ENCODE assay signal across 11 mouse cellular contexts in the genomic region with DNA sequence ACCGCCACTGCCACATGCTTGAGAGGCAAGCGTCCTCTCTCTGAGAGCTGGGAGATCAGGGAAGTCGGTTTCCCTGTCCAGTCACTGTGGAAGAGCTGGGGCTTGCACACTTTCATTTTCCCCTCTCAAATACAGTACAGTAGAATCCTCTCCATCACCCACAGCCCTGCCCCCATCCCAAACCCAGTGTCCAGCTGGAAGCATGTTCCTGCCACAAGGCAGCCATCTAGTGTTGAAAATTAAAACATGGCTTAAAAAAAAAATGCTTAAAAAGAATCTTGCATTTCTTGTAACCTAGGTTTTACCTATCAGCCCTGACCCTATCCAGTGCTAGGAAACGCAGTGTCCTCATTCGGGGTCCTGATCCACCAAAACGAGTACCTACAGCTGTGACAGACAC. TPM values are rescaled to one million over a fixed set of nuclear protein-coding genes. Genes with fewer than 3 reads are reported as not detected.
DNase-seq lines count a peak whose midpoint lies in the region; ATAC-seq lines count a peak whose summit lies in the region.
"Had no signal": no experiment of that assay in that cellular context is flagged by ENCODE, and none has a peak within 500 bp of the region (broad histone marks: within the 10 kb centered on the region; RNA-seq: fewer than 3 reads in every experiment).

No protein-coding gene starts in this region.

- no peaks in the 10 kb centered on the region for H3K4me1 ChIP-seq in midbrain, embryonic 14.5 days (ENCODE audit: control insufficient read depth, insufficient read depth, low read length)
- H3K4me1 ChIP-seq: limb, embryonic 12.5 days had no signal

- 85% methylated on average over 5 of the region's 6 CpGs for WGBS in midbrain, embryonic 14.5 days

- H3K36me3 ChIP-seq in midbrain, embryonic 14.5 days (ENCODE audit: control insufficient read depth, insufficient read depth, low read length) = no peaks in the 10 kb centered on the region
- H3K36me3 ChIP-seq: limb, embryonic 12.5 days had no signal

- no peak overlapping the region for H3K9ac ChIP-seq in midbrain, embryonic 14.5 days (replicated peaks; ENCODE audit: low read length)
- H3K9ac ChIP-seq: limb, embryonic 12.5 days had no signal

- no peak overlapping the region for H3K27ac ChIP-seq in midbrain, embryonic 14.5 days (replicated peaks; ENCODE audit: low read depth, low read length)
- H3K27ac ChIP-seq: limb, embryonic 12.5 days had no signal

- ATAC-seq in midbrain, embryonic 14.5 days (ENCODE audit: low FRiP score, low TSS enrichment) = no peak

- intact Hi-C loops in left cerebral cortex, postnatal 14 days (cut with DNase I) = loop anchor here (5.0 kb wide), 1 partner anchor 52 kb away; a partner anchor contains a TSS

- H3K9me3 ChIP-seq in midbrain, embryonic 14.5 days (ENCODE audit: control insufficient read depth, low read length) = no peaks in the 10 kb centered on the region
- H3K9me3 ChIP-seq: limb, embryonic 12.5 days had no signal

- H3K4me2 ChIP-seq in midbrain, embryonic 14.5 days (ENCODE audit: low read length) = no peak overlapping the region
- H3K4me2 ChIP-seq: limb, embryonic 12.5 days had no signal

- no peaks in the 10 kb centered on the region for H3K27me3 ChIP-seq in midbrain, embryonic 14.5 days (ENCODE audit: control insufficient read depth, insufficient read depth, low read length)
- H3K27me3 ChIP-seq: limb, embryonic 12.5 days had no signal

- DNase-seq in adrenal gland, adult 2 months = peak; percentile 24
- DNase-seq in adrenal gland, postnatal 4 days (ENCODE audit: low spot score in 2 of 2) = no peak
- peak; percentile 9 to 14 for DNase-seq in left cerebral cortex, postnatal 14 days (ENCODE audit: low spot score in 2 of 2)
- no peak for DNase-seq in left cerebral cortex, adult 9 months (ENCODE audit: low spot score in 2 of 2)
- peak; percentile 52 for DNase-seq in adrenal gland, postnatal 14 days
- peak; percentile 16 to 61 for DNase-seq in kidney, postnatal 36 days
- DNase-seq in retina, embryonic 14.5 days (ENCODE audit: low spot score) = no peak
- DNase-seq in midbrain, embryonic 14.5 days = no peak

- no peak overlapping the region for H3K4me3 ChIP-seq in midbrain, embryonic 14.5 days (replicated peaks; ENCODE audit: low read depth, low read length)
- H3K4me3 ChIP-seq: limb, embryonic 12.5 days had no signal

RNA-seq across cellular contexts. Expression of a gene that starts 2.3 kb away (rescaled TPM):
- 10 to 100 TPM; 45.4 to 72.3 TPM for total RNA-seq in adrenal gland, adult 2 months (2021)
- 10.1 and 14.8 TPM in 2 replicates for polyA plus RNA-seq in adrenal gland, adult 2 months (2012; rRNA removed)
- 10 to 100 TPM; 48.1 to 66.6 TPM for total RNA-seq in adrenal gland, postnatal 4 days (2021)
- total RNA-seq in left cerebral cortex, postnatal 14 days (2021) = 1 to 10 TPM; 1.4 to 1.6 TPM
- 51.8 and 66.5 TPM in 2 replicates for total RNA-seq in adrenal gland, postnatal 14 days (2021)
- polyA plus RNA-seq in midbrain, embryonic 14.5 days (2014; fragmentation: Nextera tagmentation; extraction: Ambion mirVana) = 0.27 and 0.28 TPM in 2 replicates

RNA-seq across cellular contexts. Expression of a gene that starts 25.6 kb away (rescaled TPM):
- total RNA-seq in adrenal gland, adult 2 months (2021) = 1 to 10 TPM; 7.9 to 8.9 TPM
- 0.29 and 0.86 TPM in 2 replicates for polyA plus RNA-seq in adrenal gland, adult 2 months (2012; rRNA removed)
- 1 to 10 TPM; 3.6 to 5.6 TPM for total RNA-seq in adrenal gland, postnatal 4 days (2021)
- under 1 TPM in 1 of 2 experiments, not detected in 1; 0.18 TPM for total RNA-seq in left cerebral cortex, postnatal 14 days (2021)
- total RNA-seq in adrenal gland, postnatal 14 days (2021) = 3.1 and 6.0 TPM in 2 replicates
- polyA plus RNA-seq in midbrain, embryonic 14.5 days (2014; fragmentation: Nextera tagmentation; extraction: Ambion mirVana) = not detected in 2 replicates
- polyA plus RNA-seq: C2C12; heart, embryonic 16.5 days; limb, embryonic 12.5 days had no signal

RNA-seq across cellular contexts. Expression of a gene that starts 32.3 kb away (rescaled TPM):
- 10 to 100 TPM; 48.6 to 68.2 TPM for total RNA-seq in adrenal gland, adult 2 months (2021)
- 20.3 and 27.2 TPM in 2 replicates for polyA plus RNA-seq in adrenal gland, adult 2 months (2012; rRNA removed)
- 10 to 100 TPM; 36.8 to 48.1 TPM for total RNA-seq in adrenal gland, postnatal 4 days (2021)
- total RNA-seq in left cerebral cortex, postnatal 14 days (2021) = 1 to 10 TPM; 1.1 to 1.3 TPM
- total RNA-seq in adrenal gland, postnatal 14 days (2021) = 34.4 and 39.6 TPM in 2 replicates
- polyA plus RNA-seq in midbrain, embryonic 14.5 days (2014; fragmentation: Nextera tagmentation; extraction: Ambion mirVana) = 0.12 TPM in 1 of 2 replicates, not detected in the other

RNA-seq across cellular contexts. Expression of a gene that starts 51.6 kb away (rescaled TPM):
- total RNA-seq in adrenal gland, adult 2 months (2021) = 10 to 100 TPM; 20.6 to 22.0 TPM
- 11.2 and 13.4 TPM in 2 replicates for polyA plus RNA-seq in adrenal gland, adult 2 months (2012; rRNA removed)
- 10 to 100 TPM; 13.2 to 19.9 TPM for total RNA-seq in adrenal gland, postnatal 4 days (2021)
- under 1 TPM; 0.18 to 0.59 TPM for total RNA-seq in left cerebral cortex, postnatal 14 days (2021)
- total RNA-seq in adrenal gland, postnatal 14 days (2021) = 9.2 and 17.6 TPM in 2 replicates
- 0.09 and 0.27 TPM in 2 replicates for polyA plus RNA-seq in midbrain, embryonic 14.5 days (2014; fragmentation: Nextera tagmentation; extraction: Ambion mirVana)

Comparison
In these comparisons a context has a peak if more than half of its experiments do, and no peak if none do; other contexts are left out.
1. DNase-seq: peak in adrenal gland, adult 2 months (single experiment), left cerebral cortex, postnatal 14 days (2 of 2), adrenal gland, postnatal 14 days (single experiment) and kidney, postnatal 36 days (2 of 2); none in adrenal gland, postnatal 4 days (0 of 2), left cerebral cortex, adult 9 months (0 of 2), retina, embryonic 14.5 days (single experiment) and midbrain, embryonic 14.5 days (single experiment).
2. RNA of a gene that starts 2.3 kb away (total RNA-seq): 45.4 to 72.3 TPM in adrenal gland, adult 2 months, 48.1 to 66.6 TPM in adrenal gland, postnatal 4 days and 51.8 to 66.5 TPM in adrenal gland, postnatal 14 days; 1.4 to 1.6 TPM in left cerebral cortex, postnatal 14 days; every median in the first group is over 10 times any median in the second.
3. RNA of a gene that starts 32.3 kb away (total RNA-seq): 48.6 to 68.2 TPM in adrenal gland, adult 2 months, 36.8 to 48.1 TPM in adrenal gland, postnatal 4 days and 34.4 to 39.6 TPM in adrenal gland, postnatal 14 days; 1.1 to 1.3 TPM in left cerebral cortex, postnatal 14 days; every median in the first group is over 10 times any median in the second.